In genomic region chr12:84173309-84173915, GRCm38 (mm10) we compare ENCODE assay signal across 10 mouse cellular contexts. TPM values are rescaled to one million over a fixed set of nuclear protein-coding genes. Genes with fewer than 3 reads are reported as not detected.
DNase-seq lines count a peak whose midpoint lies in the region; ATAC-seq and TF ChIP-seq lines count a peak whose summit lies in the region.
"Had no signal": no experiment of that assay in that cellular context is flagged by ENCODE, and none has a peak within 500 bp of the region (broad histone marks: within the 10 kb centered on the region; RNA-seq: fewer than 3 reads in every experiment).

No protein-coding gene starts in this region.

- peak overlapping the region; percentile 3; the same call in 1 of the 2 replicates for H3K9ac ChIP-seq in lung, postnatal 0 days (replicated peaks; ENCODE audit: low read depth)
- no peak overlapping the region for H3K9ac ChIP-seq in stomach, embryonic 14.5 days (replicated peaks; ENCODE audit: low read depth, low read length)
- no peak overlapping the region for H3K9ac ChIP-seq in midbrain, postnatal 0 days (replicated peaks; ENCODE audit: low read length, poor library complexity, severe bottlenecking)
- H3K9ac ChIP-seq: forebrain, embryonic 13.5 days; limb, embryonic 13.5 days had no signal

- peak overlapping the region; percentile 50; the same call in 1 of the 2 replicates for H3K4me2 ChIP-seq in lung, postnatal 0 days (replicated peaks; ENCODE audit: low read depth, low read length)
- H3K4me2 ChIP-seq in stomach, embryonic 14.5 days (replicated peaks; ENCODE audit: low read depth, low read length): no peak overlapping the region
- no peak overlapping the region for H3K4me2 ChIP-seq in midbrain, postnatal 0 days (ENCODE audit: low read depth, low read length, poor library complexity, severe bottlenecking)
- H3K4me2 ChIP-seq: forebrain, embryonic 13.5 days; limb, embryonic 13.5 days had no signal

- no peak for DNase-seq in heart, embryonic 10.5 days (ENCODE audit: low spot score)
- no peak for DNase-seq in heart, postnatal 14 days
- DNase-seq in lung, postnatal 0 days (ENCODE audit: low spot score): no peak
- no peak for DNase-seq in lung, postnatal 36 days
- no peak for DNase-seq in midbrain, postnatal 0 days (ENCODE audit: low spot score)
- DNase-seq: retina, postnatal 1 day had no signal

- peaks cover 55% of the 10 kb centered on the region for H3K4me1 ChIP-seq in heart, embryonic 10.5 days
- H3K4me1 ChIP-seq in lung, postnatal 0 days (ENCODE audit: insufficient read depth, low read depth, low read length): peaks cover 50% of the 10 kb centered on the region
- peaks cover 7% of the 10 kb centered on the region; the same call in 1 of the 2 replicates for H3K4me1 ChIP-seq in cortical plate, adult 2 months (ENCODE audit: control insufficient read depth, insufficient read depth, low read length)
- peaks cover 45% of the 10 kb centered on the region for H3K4me1 ChIP-seq in stomach, embryonic 14.5 days (ENCODE audit: control insufficient read depth, insufficient read depth, low read length)
- H3K4me1 ChIP-seq in midbrain, postnatal 0 days (ENCODE audit: insufficient read depth, low read length): peaks cover 18% of the 10 kb centered on the region

- peak overlapping the region; percentile 95; the same call in 1 of the 2 replicates for H3K27ac ChIP-seq in heart, embryonic 10.5 days
- peak overlapping the region; percentile 89 for H3K27ac ChIP-seq in lung, postnatal 0 days (ENCODE audit: low read length)
- peak overlapping the region; percentile 35; the same call in 1 of the 2 replicates for H3K27ac ChIP-seq in cortical plate, adult 2 months (ENCODE audit: insufficient read depth, low read length)
- peak overlapping the region; percentile 99 for H3K27ac ChIP-seq in stomach, embryonic 14.5 days (ENCODE audit: low read length)
- no peak overlapping the region for H3K27ac ChIP-seq in midbrain, postnatal 0 days (ENCODE audit: low read depth, low read length)
- H3K27ac ChIP-seq: forebrain, embryonic 13.5 days; limb, embryonic 13.5 days had no signal

- H3K36me3 ChIP-seq in heart, embryonic 10.5 days: peaks cover 42% of the 10 kb centered on the region
- peaks cover 26% of the 10 kb centered on the region for H3K36me3 ChIP-seq in lung, postnatal 0 days (ENCODE audit: insufficient read depth, low read length)
- H3K36me3 ChIP-seq in stomach, embryonic 14.5 days (ENCODE audit: control insufficient read depth, insufficient read depth, low read length): peaks cover 22% of the 10 kb centered on the region
- peaks cover 18% of the 10 kb centered on the region for H3K36me3 ChIP-seq in midbrain, postnatal 0 days (ENCODE audit: insufficient read depth, low read length)

- 93% methylated on average over 13 of the region's 13 CpGs for WGBS in heart, embryonic 10.5 days
- 76% methylated on average over 13 of the region's 13 CpGs for WGBS in lung, postnatal 0 days
- WGBS in stomach, embryonic 14.5 days: 88% methylated on average over 13 of the region's 13 CpGs
- 94% methylated on average over 13 of the region's 13 CpGs for WGBS in midbrain, postnatal 0 days

- intact Hi-C loops in heart, postnatal 14 days (cut with DNase I): no loop called here

- no peaks in the 10 kb centered on the region for H3K27me3 ChIP-seq in heart, embryonic 10.5 days (ENCODE audit: insufficient read depth, poor library complexity, severe bottlenecking)
- H3K27me3 ChIP-seq in lung, postnatal 0 days (replicated peaks; ENCODE audit: insufficient read depth, low read length): no peaks in the 10 kb centered on the region
- H3K27me3 ChIP-seq in stomach, embryonic 14.5 days (ENCODE audit: control insufficient read depth, insufficient read depth, low read length): no peaks in the 10 kb centered on the region
- no peaks in the 10 kb centered on the region for H3K27me3 ChIP-seq in midbrain, postnatal 0 days (ENCODE audit: insufficient read depth, low read length)
- H3K27me3 ChIP-seq: forebrain, embryonic 13.5 days; limb, embryonic 13.5 days had no signal

- TF ChIP-seq EP300 in lung, postnatal 0 days (IDR thresholded peaks at IDR 0.05): no peak

- TF ChIP-seq CTCF in lung, postnatal 0 days (IDR thresholded peaks at IDR 0.05): no peak
- TF ChIP-seq CTCF in cortical plate, adult 2 months (IDR thresholded peaks at IDR 0.05; ENCODE audit: extremely low read depth, insufficient read depth, low read length): no peak
- no peak for TF ChIP-seq CTCF in midbrain, postnatal 0 days (IDR thresholded peaks at IDR 0.05)

- H3K9me3 ChIP-seq in heart, embryonic 10.5 days: no peaks in the 10 kb centered on the region
- H3K9me3 ChIP-seq in lung, postnatal 0 days (ENCODE audit: low read length): no peaks in the 10 kb centered on the region
- H3K9me3 ChIP-seq in stomach, embryonic 14.5 days (ENCODE audit: control insufficient read depth, low read depth, low read length): no peaks in the 10 kb centered on the region
- H3K9me3 ChIP-seq in midbrain, postnatal 0 days (ENCODE audit: low read length): no peaks in the 10 kb centered on the region
- H3K9me3 ChIP-seq: forebrain, embryonic 13.5 days; limb, embryonic 13.5 days had no signal

- no peak for TF ChIP-seq POLR2A in cortical plate, adult 2 months (IDR thresholded peaks at IDR 0.05; ENCODE audit: extremely low read depth, insufficient read depth, low read length)

- H3K4me3 ChIP-seq in heart, embryonic 10.5 days: no peak overlapping the region
- H3K4me3 ChIP-seq in lung, postnatal 0 days (ENCODE audit: low read depth, low read length): no peak overlapping the region
- no peak overlapping the region for H3K4me3 ChIP-seq in cortical plate, adult 2 months (ENCODE audit: insufficient read depth, low read length)
- H3K4me3 ChIP-seq in stomach, embryonic 14.5 days (ENCODE audit: low read depth, low read length): no peak overlapping the region
- H3K4me3 ChIP-seq in midbrain, postnatal 0 days (ENCODE audit: low read depth, low read length): no peak overlapping the region
- H3K4me3 ChIP-seq: forebrain, embryonic 13.5 days; limb, embryonic 13.5 days had no signal

- no peak for ATAC-seq in lung, postnatal 0 days
- ATAC-seq in stomach, embryonic 14.5 days (ENCODE audit: insufficient number of reproducible peaks, insufficient read depth, low FRiP score, low read depth): no peak
- no peak for ATAC-seq in midbrain, postnatal 0 days (ENCODE audit: low FRiP score)
- ATAC-seq: forebrain, embryonic 13.5 days had no signal

RNA-seq across cellular contexts. Expression of gene Pnma1, which starts 25.1 kb away (rescaled TPM):
- polyA plus RNA-seq in heart, embryonic 10.5 days (2016; fragmentation: Nextera tagmentation; extraction: Ambion mirVana): 0.71 and 1.1 TPM in 2 replicates
- under 1 TPM; 0.17 to 0.31 TPM for total RNA-seq in heart, postnatal 14 days (2021)
- 1.9 and 2.9 TPM in 2 replicates for polyA plus RNA-seq in lung, postnatal 0 days (2015; fragmentation: Nextera tagmentation; extraction: Ambion mirVana)
- 3.0 and 3.7 TPM in 2 replicates for polyA plus RNA-seq in cortical plate, adult 2 months (2012; rRNA removed)
- polyA plus RNA-seq in stomach, embryonic 14.5 days (2014; fragmentation: Nextera tagmentation; extraction: Ambion mirVana): 0.45 and 0.90 TPM in 2 replicates
- total RNA-seq in midbrain, postnatal 0 days (2014; rRNA removed): 6.0 and 8.1 TPM in 2 replicates
- 8.2 and 8.9 TPM in 2 replicates for polyA plus RNA-seq in midbrain, postnatal 0 days (2015; fragmentation: Nextera tagmentation; extraction: Ambion mirVana)

RNA-seq across cellular contexts. Expression of gene Elmsan1, which starts 45.3 kb away (rescaled TPM):
- polyA plus RNA-seq in heart, embryonic 10.5 days (2016; fragmentation: Nextera tagmentation; extraction: Ambion mirVana): 8.0 and 10.5 TPM in 2 replicates
- 10 to 100 TPM; 15.7 to 16.9 TPM for total RNA-seq in heart, postnatal 14 days (2021)
- 5.9 and 6.7 TPM in 2 replicates for polyA plus RNA-seq in lung, postnatal 0 days (2015; fragmentation: Nextera tagmentation; extraction: Ambion mirVana)
- 6.9 and 7.3 TPM in 2 replicates for polyA plus RNA-seq in cortical plate, adult 2 months (2012; rRNA removed)
- polyA plus RNA-seq in stomach, embryonic 14.5 days (2014; fragmentation: Nextera tagmentation; extraction: Ambion mirVana): 10.2 and 10.6 TPM in 2 replicates
- 8.5 and 15.6 TPM in 2 replicates for total RNA-seq in midbrain, postnatal 0 days (2014; rRNA removed)
- 2.0 and 3.0 TPM in 2 replicates for polyA plus RNA-seq in midbrain, postnatal 0 days (2015; fragmentation: Nextera tagmentation; extraction: Ambion mirVana)

RNA-seq across cellular contexts. Expression of gene Dnal1, which starts 59.2 kb away (rescaled TPM):
- 3.4 and 3.7 TPM in 2 replicates for polyA plus RNA-seq in heart, embryonic 10.5 days (2016; fragmentation: Nextera tagmentation; extraction: Ambion mirVana)
- total RNA-seq in heart, postnatal 14 days (2021): 10 to 100 TPM in 1 of 2 experiments, 1 to 10 TPM in 1; 9.4 to 10.5 TPM
- polyA plus RNA-seq in lung, postnatal 0 days (2015; fragmentation: Nextera tagmentation; extraction: Ambion mirVana): 3.1 and 4.5 TPM in 2 replicates
- 46.6 and 48.0 TPM in 2 replicates for polyA plus RNA-seq in cortical plate, adult 2 months (2012; rRNA removed)
- polyA plus RNA-seq in stomach, embryonic 14.5 days (2014; fragmentation: Nextera tagmentation; extraction: Ambion mirVana): 3.8 and 5.7 TPM in 2 replicates
- 15.6 and 17.1 TPM in 2 replicates for total RNA-seq in midbrain, postnatal 0 days (2014; rRNA removed)
- 7.1 and 10.7 TPM in 2 replicates for polyA plus RNA-seq in midbrain, postnatal 0 days (2015; fragmentation: Nextera tagmentation; extraction: Ambion mirVana)
